Mouse (Mus musculus) G1E (cell line): Measurements from ENCODE around the gene Oma1.

Experiments
- CTCF ChIP-seq: IDR thresholded peaks from 2 replicates; pipeline ENCODE4 v1.5.1; 2012; ENCODE audit warnings: low read depth, low read length, inconsistent platforms, mixed read lengths
- GATA1 ChIP-seq: IDR thresholded peaks from 2 replicates; pipeline ENCODE4 v1.6.1; 2012; ENCODE audit warnings: borderline replicate concordance, low read length, inconsistent platforms, mixed read lengths
- TAL1 ChIP-seq: conservative IDR thresholded peaks from 2 replicates; pipeline ENCODE4 v1.6.1; 2012; ENCODE audit warnings: low read depth, low read length, inconsistent platforms, mixed read lengths

DNA sequence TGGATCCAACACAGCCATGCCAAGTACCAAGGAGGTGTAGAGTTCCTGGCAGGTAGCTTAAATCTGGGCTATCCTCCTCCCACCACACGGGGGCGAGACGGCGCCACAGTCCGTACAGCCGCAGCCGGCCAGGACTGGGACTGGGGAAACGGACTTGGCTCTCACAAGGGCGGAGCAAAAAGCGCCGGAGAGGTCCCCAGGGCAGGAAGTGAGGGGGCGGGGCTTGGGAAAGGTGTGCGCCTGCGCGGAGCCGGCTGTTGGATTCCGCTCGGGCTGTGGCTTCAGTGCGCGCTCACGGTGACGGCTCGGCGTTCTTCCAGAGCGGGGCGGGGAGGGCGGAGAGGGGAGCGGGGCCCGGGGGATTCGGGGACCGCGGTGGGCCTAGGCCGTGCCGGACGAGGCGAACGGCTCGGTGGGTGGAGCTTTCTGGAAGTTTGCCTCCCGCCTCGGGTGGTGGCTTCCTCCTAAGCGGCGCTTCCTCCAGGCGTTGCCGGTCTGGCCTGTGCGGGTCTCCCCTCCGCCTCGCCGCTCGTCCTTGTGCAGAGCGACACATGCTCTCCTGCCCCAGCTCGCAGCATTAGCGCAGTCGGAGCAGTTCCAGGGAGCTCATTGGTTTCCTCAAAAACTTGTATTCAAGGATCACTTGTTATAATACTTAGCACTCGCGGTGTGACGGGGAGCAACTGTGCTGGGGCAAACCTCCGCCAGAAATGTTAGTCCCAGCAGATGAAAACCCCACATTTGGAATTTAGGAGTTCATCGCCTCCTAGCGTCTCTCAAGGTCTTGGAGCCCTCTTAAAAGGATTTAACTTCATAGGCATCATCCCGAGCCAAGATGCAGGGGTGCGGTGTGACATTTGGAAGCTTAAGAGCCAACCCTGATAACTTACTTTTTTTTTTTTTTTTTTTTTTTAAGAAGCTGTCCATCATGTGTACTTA lies at the start of gene Oma1:
- TF ChIP-seq CTCF (peak; percentile 48; the same call in 1 of the 2 replicates), GATA1 (no peak), TAL1 (no peak)
